Mouse (Mus musculus) liver, postnatal 0 days (tissue): ENCODE measurements around the gene Vps35l.

Source experiments
- CTCF ChIP-seq: sonication (generic); IDR thresholded peaks from 2 replicates; pipeline ENCODE4 v1.5.1; 2016; ENCODE audit warnings: antibody characterized with exemption, low read depth
- EP300 ChIP-seq: IDR thresholded peaks from 2 replicates; pipeline ENCODE4 v1.6.1; 2016; ENCODE audit warnings: antibody characterized with exemption, low read depth, mild to moderate bottlenecking

DNA sequence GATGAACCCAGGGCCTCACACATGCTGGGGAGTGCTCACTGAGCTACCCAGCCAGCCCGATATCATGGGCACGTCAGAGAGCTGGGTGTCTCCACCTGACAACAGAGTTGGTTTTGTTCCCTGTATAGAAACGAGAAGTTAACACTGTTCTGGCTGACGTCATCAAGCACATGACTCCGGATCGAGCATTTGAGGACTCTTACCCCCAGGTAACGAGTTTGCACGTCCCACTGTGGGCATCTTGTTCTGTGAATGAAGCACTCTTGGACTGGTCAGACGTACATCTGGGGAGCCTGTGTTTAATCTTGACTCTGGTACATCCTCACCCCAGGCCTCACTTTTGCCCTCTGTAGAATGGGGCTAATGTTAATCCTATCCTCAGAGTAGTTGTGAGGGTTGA is 56.8 kb downstream of the Vps35l start:
- TF ChIP-seq EP300: no peak
- no peak for TF ChIP-seq CTCF
